Mouse (Mus musculus) cortical plate, adult 2 months (tissue): ENCODE data around the gene Tex2. TPM values are rescaled to one million over a fixed set of nuclear protein-coding genes. Genes with fewer than 3 reads are reported as not detected.

Experiments
- H3K27ac ChIP-seq: fragments of 200-500 bp; 2 replicates; pipeline ENCODE4 v1.5.1; 2012; ENCODE audit warnings: low read length, control low read depth, inconsistent platforms; ENCODE audit not compliant: insufficient read depth
- H3K4me1 ChIP-seq: fragments of 200-500 bp; 2 replicates; pipeline ENCODE4 v1.6.1; 2011; ENCODE audit warnings: low read length; ENCODE audit not compliant: control insufficient read depth, insufficient read depth
- H3K4me3 ChIP-seq: fragments of 200-500 bp; 2 replicates; pipeline ENCODE4 v1.5.1; 2011; ENCODE audit warnings: mild to moderate bottlenecking, low read length, control low read depth; ENCODE audit not compliant: insufficient read depth
- CTCF ChIP-seq: fragments of 200-500 bp; IDR thresholded peaks from 2 replicates; pipeline ENCODE4 v1.5.1; 2011; ENCODE audit warnings: mild to moderate bottlenecking, control low read depth, low read length; ENCODE audit not compliant: insufficient read depth; ENCODE audit errors: extremely low read depth
- POLR2A ChIP-seq: fragments of 200-500 bp; IDR thresholded peaks from 2 replicates; pipeline ENCODE4 v1.6.1; 2011; ENCODE audit warnings: mild to moderate bottlenecking, low read length, control low read depth; ENCODE audit not compliant: insufficient read depth; ENCODE audit errors: extremely low read depth
- polyA plus RNA-seq: library from polyadenylated mRNA; depleted of rRNA; stranded (reverse); fragments of >200 nt; gene quantifications from 2 replicates; pipeline ENCODE4 v1.2.3, GENCODE M21; 2012; rRNA removed

Gene Tex2
- polyA plus RNA-seq, 1 experiment, result 57.3 TPM

DNA sequence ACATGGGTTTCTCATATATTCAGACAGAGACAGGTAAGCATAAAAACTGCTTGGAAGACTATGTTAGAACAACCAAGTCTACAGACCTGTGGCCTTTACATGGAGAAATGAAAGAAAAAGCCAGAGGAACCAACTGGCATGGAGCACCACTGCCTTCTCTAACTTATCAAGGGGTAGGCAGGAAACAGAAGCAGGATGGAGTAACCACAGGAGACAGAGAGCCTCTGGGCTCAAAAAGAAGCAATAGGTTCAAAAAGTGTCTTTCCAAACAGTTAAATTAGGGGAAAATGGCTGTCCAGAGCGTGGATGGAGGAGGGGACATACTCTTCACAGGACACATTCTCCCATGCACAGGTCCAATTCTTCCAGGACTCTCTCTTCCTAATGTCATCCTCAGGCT is 141.6 kb downstream of the Tex2 start:
- Histone ChIP-seq H3K4me3 (no peak overlapping the region), H3K27ac (no peak overlapping the region), H3K4me1 (no peaks in the 10 kb centered on the region)
- TF ChIP-seq POLR2A, result no peak
- no peak for TF ChIP-seq CTCF

DNA sequence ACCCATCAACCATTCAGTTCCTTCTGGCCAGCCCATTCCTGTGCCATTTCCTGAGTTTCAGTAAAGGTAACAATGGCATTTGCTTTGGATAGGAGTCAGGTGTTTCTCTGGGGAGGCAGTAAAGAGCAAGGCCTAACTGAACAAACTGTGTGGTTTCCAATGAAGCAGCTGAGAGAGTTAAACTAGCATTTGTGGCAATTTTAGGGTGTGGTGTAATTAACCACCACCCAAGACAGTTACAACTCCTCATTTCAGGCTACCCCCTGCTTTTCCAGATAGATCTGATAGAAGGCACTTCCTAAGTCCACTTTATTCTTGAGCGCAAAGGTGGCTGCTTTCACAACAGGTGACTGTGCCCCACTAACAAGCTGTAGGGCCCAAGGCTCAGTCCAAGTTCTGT is 144.7 kb downstream of the Tex2 start:
- Histone ChIP-seq H3K4me3 (no peak overlapping the region), H3K4me1 (peaks cover 2% of the 10 kb centered on the region; the same call in 1 of the 2 replicates), H3K27ac (no peak overlapping the region)
- TF ChIP-seq CTCF (no peak), POLR2A (no peak)

DNA sequence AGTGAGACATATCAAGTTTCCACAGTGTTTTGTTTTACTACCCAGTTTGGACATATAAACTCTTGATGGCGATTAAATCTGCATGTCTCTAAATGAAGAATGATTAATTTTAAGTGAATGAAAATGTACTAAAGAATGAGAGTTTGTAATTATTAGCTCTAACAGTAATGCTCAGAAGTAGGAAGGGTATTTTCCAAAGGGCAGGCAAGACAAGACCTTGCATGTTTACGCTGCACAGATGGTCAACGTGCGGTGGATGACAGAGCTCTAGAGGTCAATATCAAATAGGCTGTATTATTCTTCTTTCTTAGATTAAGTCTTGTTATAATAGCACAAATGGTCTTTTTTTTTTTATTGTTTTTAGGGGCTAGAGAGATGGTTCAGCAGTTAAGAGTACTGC is 147.3 kb downstream of the Tex2 start:
- H3K4me3 ChIP-seq, result no peak overlapping the region
- H3K27ac ChIP-seq, result no peak overlapping the region
- peaks cover 3% of the 10 kb centered on the region; the same call in 1 of the 2 replicates for H3K4me1 ChIP-seq
- no peak for TF ChIP-seq POLR2A

GRCm38 (mm10) chr11:106465545-106465903 is 147.7 kb downstream of the Tex2 start:
- Histone ChIP-seq H3K4me3 (no peak overlapping the region), H3K27ac (no peak overlapping the region), H3K4me1 (peaks cover 3% of the 10 kb centered on the region; the same call in 1 of the 2 replicates)
- no peak for TF ChIP-seq CTCF
- no peak for TF ChIP-seq POLR2A

GRCm38 (mm10) chr11:106464681-106465544 is 148.3 kb downstream of the Tex2 start:
- no peak overlapping the region for H3K4me3 ChIP-seq
- peaks cover 3% of the 10 kb centered on the region; the same call in 1 of the 2 replicates for H3K4me1 ChIP-seq
- no peak overlapping the region for H3K27ac ChIP-seq
- no peak for TF ChIP-seq POLR2A
- TF ChIP-seq CTCF, result no peak

- no peak for TF ChIP-seq POLR2A
- no peak overlapping the region for H3K4me3 ChIP-seq
- no peak overlapping the region for H3K27ac ChIP-seq
- peaks cover 3% of the 10 kb centered on the region; the same call in 1 of the 2 replicates for H3K4me1 ChIP-seq
These were observed 149.4 kb downstream of the Tex2 start for GRCm38 (mm10) chr11:106463845-106464244.

DNA sequence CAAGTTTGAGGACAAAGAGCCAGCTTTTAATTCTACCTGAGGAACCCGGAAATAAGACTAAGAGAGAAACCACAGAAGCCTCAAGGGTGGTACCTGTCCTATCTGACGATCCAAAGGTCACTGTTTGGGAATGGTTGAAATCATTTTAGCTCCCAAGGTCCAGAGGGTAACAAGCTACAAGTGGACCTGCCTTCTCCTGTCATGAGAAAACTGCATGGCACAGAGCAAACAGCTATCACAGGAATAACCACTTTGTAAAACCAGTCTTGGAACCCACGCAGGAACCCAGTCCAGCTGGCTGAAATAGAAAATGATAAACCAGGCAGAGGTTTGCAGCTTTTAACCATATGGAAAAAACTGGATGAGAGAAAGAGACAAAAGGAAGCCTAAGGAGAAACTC is 150.9 kb downstream of the Tex2 start:
- H3K4me1 ChIP-seq, result peaks cover 3% of the 10 kb centered on the region; the same call in 1 of the 2 replicates
- TF ChIP-seq CTCF (no peak), POLR2A (no peak)
- no peak overlapping the region for H3K27ac ChIP-seq
- H3K4me3 ChIP-seq, result no peak overlapping the region

DNA sequence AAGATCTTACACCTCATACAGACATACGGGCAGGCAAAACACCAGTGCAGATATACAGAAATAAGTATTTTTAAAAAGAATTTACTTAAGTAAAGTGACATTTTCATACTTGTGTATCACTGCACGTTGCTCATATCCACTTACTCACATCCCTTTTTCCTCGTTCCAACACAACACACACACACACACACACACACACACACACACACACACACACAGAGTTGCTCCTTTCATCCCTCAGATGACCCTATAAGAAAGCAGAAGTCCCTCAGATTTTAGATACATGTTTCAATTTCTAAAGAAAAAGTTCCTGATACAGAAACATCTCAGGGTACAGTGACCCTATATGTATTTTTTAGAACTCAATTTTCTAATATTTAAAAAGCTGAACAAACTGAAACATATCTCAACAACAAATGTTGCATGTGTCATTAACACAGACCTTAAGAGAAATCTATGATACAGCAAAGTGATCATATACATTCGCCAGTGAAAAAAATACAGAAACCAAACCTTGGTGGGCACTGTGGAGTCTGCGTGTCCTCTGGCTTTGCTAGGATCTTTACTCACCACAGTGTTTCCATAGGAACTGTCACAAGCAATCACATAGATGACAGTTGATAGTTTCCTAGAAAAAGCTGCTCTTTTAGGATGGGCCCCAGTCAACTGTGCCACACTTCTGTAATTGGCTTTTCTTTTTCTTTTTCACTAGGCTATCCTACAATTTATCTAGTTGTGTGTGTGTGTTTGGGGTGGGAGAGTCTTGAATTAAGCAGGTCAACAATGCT is 151.9 kb downstream of the Tex2 start:
- TF ChIP-seq CTCF, result no peak
- no peak for TF ChIP-seq POLR2A
- Histone ChIP-seq H3K4me1 (peaks cover 3% of the 10 kb centered on the region; the same call in 1 of the 2 replicates), H3K4me3 (no peak overlapping the region), H3K27ac (no peak overlapping the region)

DNA sequence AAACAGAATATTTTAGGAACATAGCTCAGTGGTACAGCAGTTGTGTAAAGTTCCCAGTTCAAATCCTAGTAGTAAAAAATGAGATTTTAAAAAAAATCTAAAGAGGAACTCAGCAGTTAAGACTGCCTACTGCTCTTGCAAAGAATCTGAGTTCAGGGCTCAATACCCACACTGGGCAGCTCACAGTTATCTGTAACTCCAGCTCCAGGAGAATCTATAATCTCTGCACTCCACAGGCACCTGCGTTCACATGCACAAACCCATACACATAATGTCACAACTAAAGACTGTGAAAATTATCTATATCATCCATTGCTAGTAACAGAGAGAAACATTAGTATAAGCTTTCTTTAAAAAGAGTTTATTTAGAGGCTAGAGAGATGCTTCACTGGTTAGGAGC is 152.6 kb downstream of the Tex2 start:
- TF ChIP-seq POLR2A (no peak), CTCF (no peak)
- no peak overlapping the region for H3K27ac ChIP-seq
- H3K4me1 ChIP-seq, result peaks cover 3% of the 10 kb centered on the region; the same call in 1 of the 2 replicates
- H3K4me3 ChIP-seq, result no peak overlapping the region

GRCm38 (mm10) chr11:106458540-106458939 is 154.7 kb downstream of the Tex2 start:
- Histone ChIP-seq H3K27ac (no peak overlapping the region), H3K4me1 (peaks cover 1% of the 10 kb centered on the region; the same call in 1 of the 2 replicates), H3K4me3 (no peak overlapping the region)
- TF ChIP-seq POLR2A, result no peak
- TF ChIP-seq CTCF, result no peak

Other genes with a start within 250 kb of the Tex2 start
- gene Prr29, start 248.0 kb downstream of the Tex2 start, polyA plus RNA-seq, result 0.28 and 0.88 TPM in 2 replicates
- 6.8 and 9.5 TPM in 2 replicates for gene Icam2, start 225.3 kb downstream of the Tex2 start, polyA plus RNA-seq
- 6.2 and 6.5 TPM in 2 replicates for gene Ern1, start 125.6 kb downstream of the Tex2 start, polyA plus RNA-seq
- 20.4 TPM in 2 replicates for gene Pecam1, start 137.2 kb upstream of the Tex2 start, polyA plus RNA-seq
- gene Milr1, start 137.8 kb upstream of the Tex2 start, polyA plus RNA-seq, result 0.23 and 0.38 TPM in 2 replicates
- 3.8 and 4.8 TPM in 2 replicates for gene Polg2, start 166.1 kb upstream of the Tex2 start, polyA plus RNA-seq
- gene Ddx5, start 175.8 kb upstream of the Tex2 start, polyA plus RNA-seq, result 408 and 412 TPM in 2 replicates
- 15.5 and 21.0 TPM in 2 replicates for gene Cep95, start 175.8 kb upstream of the Tex2 start, polyA plus RNA-seq